Mouse (Mus musculus) adrenal gland, adult 2 months (tissue): Measurements from ENCODE around the gene Dad1. TPM values are rescaled to one million over a fixed set of nuclear protein-coding genes. Genes with fewer than 3 reads are reported as not detected.

ENCODE experiments used
- DNase-seq: peaks from one replicate; pipeline ENCODE4 v3.0.0; 2021
- polyA plus RNA-seq: library from polyadenylated mRNA; depleted of rRNA; stranded (reverse); fragments of >200 nt; gene quantifications from 2 replicates; pipeline ENCODE4 v1.2.3, GENCODE M21; 2012; rRNA removed
- total RNA-seq, 2 experiments: library from RNA; stranded (reverse); gene quantifications; 2 replicates each; pipeline ENCODE4 v1.2.3; 2021

The Dad1 gene
- total and polyA plus RNA-seq, 3 experiments: 385 to 1,819 (median 398) TPM

DNA sequence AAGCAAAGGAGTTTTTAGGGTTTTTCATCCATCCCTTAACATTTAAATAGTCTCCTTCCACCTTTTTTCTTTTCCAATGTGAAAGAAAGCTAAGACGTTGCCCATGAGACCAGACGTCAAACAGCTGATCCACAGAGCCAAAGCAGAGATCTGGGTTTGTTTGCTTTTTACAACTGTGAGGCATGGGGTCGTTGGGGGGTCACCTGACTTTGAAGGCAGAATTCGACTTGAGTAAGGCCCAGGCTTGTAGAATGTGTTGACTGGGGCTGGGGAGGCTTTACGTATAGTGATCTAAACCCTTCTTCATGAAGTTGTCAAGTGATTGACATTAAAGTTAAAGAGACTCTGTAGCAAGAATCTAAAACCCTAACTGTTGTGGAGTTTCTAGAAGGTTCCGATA is 48.0 kb downstream of the Dad1 start:
- DNase-seq: no peak

DNA sequence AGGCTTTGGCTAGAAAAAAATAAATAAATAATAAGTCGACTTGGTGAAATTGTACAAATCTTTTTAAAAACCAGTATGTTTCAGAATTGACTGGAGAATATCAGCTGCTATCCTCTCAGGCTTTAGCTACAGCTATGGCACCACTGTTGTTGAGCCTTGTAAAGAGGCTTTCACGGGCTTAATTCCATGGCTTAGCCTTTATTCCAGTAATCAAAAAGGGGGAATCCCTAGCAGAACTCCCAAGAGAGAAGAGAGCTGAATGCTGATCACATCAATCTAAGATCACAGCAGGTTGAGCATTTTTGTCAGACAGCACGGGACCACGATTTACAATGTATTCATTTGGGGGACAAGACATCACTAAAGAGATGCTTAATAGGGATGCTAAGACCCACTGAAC is 49.1 kb downstream of the Dad1 start:
- DNase-seq: no peak

DNA sequence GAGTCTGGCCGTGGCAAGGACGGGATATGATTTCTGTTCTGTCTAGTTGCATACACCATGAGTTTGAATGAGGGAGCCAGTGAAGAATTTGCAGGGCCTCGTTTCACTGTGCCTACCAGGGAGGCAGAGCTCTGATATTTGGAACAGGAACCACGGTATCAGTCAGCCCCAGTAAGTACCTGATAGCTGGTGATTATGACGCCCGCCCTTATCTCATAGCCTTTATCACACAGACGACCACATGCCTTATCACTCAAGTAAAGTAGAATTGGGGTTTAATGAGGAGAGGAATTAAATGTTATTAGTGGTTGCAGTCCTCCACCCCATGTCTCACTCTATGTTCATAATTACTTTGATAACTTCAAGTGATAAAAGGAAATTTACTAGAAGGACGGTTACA is 49.6 kb downstream of the Dad1 start:
- no peak for DNase-seq

DNA sequence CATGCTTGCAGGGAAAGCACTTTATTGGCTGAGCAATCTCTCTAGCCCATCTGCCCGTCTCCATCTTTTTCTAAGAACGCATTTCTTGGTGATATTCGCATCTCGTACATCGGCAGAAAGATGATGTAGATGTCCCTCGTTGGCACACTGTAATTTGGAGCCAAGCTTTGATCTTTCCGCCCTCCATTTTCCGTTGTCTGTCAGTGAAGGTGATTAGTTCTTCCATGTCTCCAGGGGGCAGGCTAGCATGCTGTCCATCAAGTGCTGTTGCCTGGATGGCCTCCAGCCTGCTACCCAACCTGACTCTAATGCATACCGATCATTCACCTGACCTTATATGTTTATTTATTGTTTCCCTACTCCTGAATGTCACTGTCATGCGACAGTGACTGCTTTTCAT is 50.1 kb downstream of the Dad1 start:
- DNase-seq: no peak

GRCm38 (mm10) chr14:54203207-54203606 is 50.7 kb downstream of the Dad1 start:
- no peak for DNase-seq

DNA sequence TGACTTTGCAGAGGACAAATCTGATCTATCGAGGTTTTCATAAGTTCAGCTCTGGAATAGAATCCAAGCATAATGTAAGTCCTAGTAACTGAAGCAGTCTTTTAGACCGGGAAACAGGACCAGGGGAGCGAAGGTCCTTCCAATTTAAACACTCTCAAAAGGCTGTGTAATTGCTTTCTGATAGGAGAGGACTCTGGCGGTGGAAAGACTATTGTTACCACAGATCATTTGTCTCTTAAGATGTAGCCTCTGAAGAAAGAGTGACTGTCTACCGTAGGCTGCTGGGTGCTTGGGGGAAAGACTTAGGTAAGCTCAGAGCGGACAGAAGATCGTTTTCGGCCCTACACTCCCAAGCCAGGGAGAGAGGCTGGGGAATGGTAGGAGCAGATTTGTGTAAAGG is 53.5 kb downstream of the Dad1 start:
- no peak for DNase-seq

GRCm38 (mm10) chr14:54199662-54200061 is 54.2 kb downstream of the Dad1 start:
- DNase-seq: no peak

- DNase-seq: no peak
These were observed 56.2 kb downstream of the Dad1 start for GRCm38 (mm10) chr14:54197740-54198139.

DNA sequence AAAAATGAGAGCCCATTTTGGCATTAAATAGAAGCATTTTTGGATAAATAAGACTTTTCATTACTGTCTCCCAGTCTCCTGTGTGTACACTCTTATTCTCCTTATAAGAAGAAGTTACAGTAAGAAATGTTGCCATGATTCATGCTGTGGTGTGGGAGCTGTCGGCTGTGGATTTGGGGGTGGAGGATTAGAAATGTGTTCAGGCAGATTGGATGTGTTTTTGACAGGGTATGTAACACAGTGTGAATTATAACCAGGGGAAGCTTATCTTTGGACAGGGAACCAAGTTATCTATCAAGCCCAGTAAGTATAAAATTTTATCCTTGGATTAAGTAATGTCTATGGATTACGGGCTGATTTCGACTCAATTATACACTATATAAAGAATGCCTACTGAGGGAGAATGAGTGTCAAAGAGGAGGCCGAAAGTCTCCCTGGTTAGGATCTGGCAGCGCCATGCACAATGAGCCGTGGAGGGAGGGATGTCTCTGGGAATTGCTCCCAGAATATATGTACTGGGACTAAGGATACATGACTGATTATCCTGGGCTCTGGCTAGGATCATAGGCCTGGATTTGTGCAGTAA is 58.0 kb downstream of the Dad1 start:
- no peak for DNase-seq

- DNase-seq: no peak
These were observed 60.4 kb downstream of the Dad1 start for GRCm38 (mm10) chr14:54193354-54194133.

- no peak for DNase-seq
These were observed 61.4 kb downstream of the Dad1 start for GRCm38 (mm10) chr14:54192462-54192847.

GRCm38 (mm10) chr14:54191594-54192461 is 62.1 kb downstream of the Dad1 start:
- DNase-seq: no peak

- no peak for DNase-seq
These were observed 62.9 kb downstream of the Dad1 start for GRCm38 (mm10) chr14:54191026-54191390.

DNA sequence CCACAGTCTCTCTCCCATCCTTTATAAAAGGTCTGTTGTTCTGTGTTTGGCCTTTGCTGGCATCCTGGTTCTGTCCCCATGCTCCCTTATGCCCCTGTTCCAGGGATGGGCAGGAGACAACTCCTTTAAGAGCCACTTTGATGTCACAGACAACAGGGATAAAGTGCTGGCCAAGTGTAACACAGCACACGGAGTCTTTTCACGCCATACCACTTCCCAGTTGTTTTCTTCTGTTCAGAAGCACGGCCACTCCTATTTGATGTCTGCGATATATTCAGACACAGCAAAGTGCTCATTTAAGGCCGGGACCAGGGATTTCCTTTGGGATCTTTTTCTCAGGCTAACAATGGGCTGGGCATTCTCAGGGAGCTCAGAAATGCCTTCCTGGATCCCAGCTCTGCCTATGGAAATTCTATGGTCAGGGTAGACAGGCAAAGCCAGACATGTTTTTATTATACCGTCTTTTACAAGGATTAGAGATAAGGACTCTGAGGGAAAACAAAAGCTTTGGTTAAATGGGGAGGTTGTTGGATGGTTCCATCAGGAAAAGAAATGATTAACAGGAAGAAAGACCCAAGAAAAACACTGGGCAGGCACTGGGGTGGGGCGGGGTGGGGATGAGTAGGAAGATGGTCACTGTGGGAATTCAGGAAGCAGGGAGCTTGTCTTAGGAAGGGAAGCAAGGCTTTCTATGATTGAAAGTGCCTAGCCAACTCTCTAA is 63.4 kb downstream of the Dad1 start:
- no peak for DNase-seq

DNA sequence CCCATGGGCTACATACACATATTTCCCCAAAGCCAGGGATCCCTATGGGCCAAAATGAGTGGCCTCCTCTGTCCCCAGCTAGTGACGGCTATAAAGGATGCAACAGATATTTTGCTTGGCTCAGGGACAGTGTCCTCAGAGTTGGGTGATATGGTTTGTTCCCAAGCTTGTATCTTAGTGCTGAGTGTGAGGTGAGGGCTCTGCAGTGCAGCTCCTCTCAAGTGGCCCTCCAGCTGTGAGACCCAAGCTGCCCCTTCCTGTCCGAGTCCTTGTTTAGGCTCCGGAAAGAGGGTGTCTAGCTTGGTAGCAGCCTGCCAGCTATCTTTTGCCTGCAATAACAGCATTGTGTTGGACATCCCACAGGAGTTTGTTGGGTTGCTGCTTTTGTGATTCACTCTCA is 64.6 kb downstream of the Dad1 start:
- no peak for DNase-seq

- no peak for DNase-seq
These were observed 66.7 kb downstream of the Dad1 start for GRCm38 (mm10) chr14:54187211-54187610.

Other genes with a start within 250 kb of the Dad1 start
- gene Abhd4, start 84 bp upstream of the Dad1 start, total RNA-seq: 100 to 1,000 TPM; 490 to 694 TPM
- 397 and 541 TPM in 2 replicates for gene Abhd4, start 84 bp upstream of the Dad1 start, polyA plus RNA-seq
- gene Olfr49, start 30.8 kb upstream of the Dad1 start, total RNA-seq: not detected
- 0.01 TPM in 1 of 2 replicates, not detected in the other for gene Olfr49, start 30.8 kb upstream of the Dad1 start, polyA plus RNA-seq
- 100 to 1,000 TPM in 1 of 2 experiments, 10 to 100 TPM in 1; 95.8 to 109 TPM for gene Oxa1l, start 106.7 kb upstream of the Dad1 start, total RNA-seq
- gene Oxa1l, start 106.7 kb upstream of the Dad1 start, polyA plus RNA-seq: 461 and 500 TPM in 2 replicates
- gene Slc7a7, start 163.7 kb upstream of the Dad1 start, total RNA-seq: 1 to 10 TPM; 2.8 to 3.9 TPM
- gene Slc7a7, start 163.7 kb upstream of the Dad1 start, polyA plus RNA-seq: 3.7 and 4.2 TPM in 2 replicates
- 100 to 1,000 TPM; 162 to 202 TPM for gene Mrpl52, start 172.8 kb upstream of the Dad1 start, total RNA-seq
- 2,091 and 3,081 TPM in 2 replicates for gene Mrpl52, start 172.8 kb upstream of the Dad1 start, polyA plus RNA-seq
- 10 to 100 TPM; 36.2 to 39.9 TPM for gene Mmp14, start 177.5 kb upstream of the Dad1 start, total RNA-seq
- gene Mmp14, start 177.5 kb upstream of the Dad1 start, polyA plus RNA-seq: 173 and 192 TPM in 2 replicates
- gene Lrp10, start 210.0 kb upstream of the Dad1 start, total RNA-seq: 100 to 1,000 TPM; 116 to 139 TPM
- 262 and 276 TPM in 2 replicates for gene Lrp10, start 210.0 kb upstream of the Dad1 start, polyA plus RNA-seq
- under 1 TPM; 0.29 to 0.45 TPM for gene Rem2, start 222.0 kb upstream of the Dad1 start, total RNA-seq
- gene Rem2, start 222.0 kb upstream of the Dad1 start, polyA plus RNA-seq: 0.40 and 0.49 TPM in 2 replicates